Mouse (Mus musculus) MEL (cell line): ENCODE data around the gene Cct8l1. TPM values are rescaled to one million over a fixed set of nuclear protein-coding genes. Genes with fewer than 3 reads are reported as not detected.
A peak's percentile ranks its signal among the peaks of the same experiment; 100 is the strongest.

Source experiments
- DNase-seq: peaks from one replicate; pipeline ENCODE4 v3.0.0; 2011; ENCODE audit warnings: low read depth, low spot score
- H3K27ac ChIP-seq: 2 replicates; pipeline ENCODE4 v1.5.1; 2012; ENCODE audit warnings: low read depth, mild to moderate bottlenecking, control low read depth, low read length, moderate library complexity; ENCODE audit not compliant: control insufficient read depth
- H3K27me3 ChIP-seq, 2 experiments: fragments of 150-350 bp in 1 of 2; sonication (generic) in 1 of 2; 2 replicates each; pipeline ENCODE4 v1.6.1; 2012; ENCODE audit warnings: low read length in 2 of 2, mild to moderate bottlenecking in 2 of 2, improper control_type of control experiment in 1 of 2, moderate library complexity in 1 of 2; ENCODE audit not compliant: insufficient read depth in 2 of 2, control insufficient read depth in 1 of 2
- H3K36me3 ChIP-seq, 2 experiments: 2 replicates each; pipeline ENCODE4 v1.6.1; 2012 to 2014; ENCODE audit warnings: low read length in 2 of 2, improper control_type of control experiment in 1 of 2, inconsistent platforms in 1 of 2, mild to moderate bottlenecking in 1 of 2; ENCODE audit not compliant: insufficient read depth in 2 of 2, control insufficient read depth in 1 of 2
- H3K4me1 ChIP-seq, 2 experiments: fragments of 150-350 bp in 1 of 2; sonication (generic) in 1 of 2; 2 replicates each; pipeline ENCODE4 v1.6.1; 2012; ENCODE audit warnings: low read length in 2 of 2, improper control_type of control experiment in 1 of 2, mild to moderate bottlenecking in 1 of 2; ENCODE audit not compliant: insufficient read depth in 2 of 2, control insufficient read depth in 1 of 2
- H3K4me3 ChIP-seq, 2 experiments: fragments of 150-350 bp in 1 of 2; sonication (generic) in 1 of 2; 2 replicates each; pipeline ENCODE4 v1.5.1; 2012; ENCODE audit warnings: low read depth in 2 of 2, low read length in 2 of 2, mild to moderate bottlenecking in 2 of 2, moderate library complexity in 2 of 2, control low read depth in 1 of 2, improper control_type of control experiment in 1 of 2; ENCODE audit not compliant: control insufficient read depth in 1 of 2, insufficient read depth in 1 of 2
- H3K79me2 ChIP-seq: 2 replicates; pipeline ENCODE4 v1.6.1; 2012; ENCODE audit warnings: mild to moderate bottlenecking, low read length, moderate library complexity; ENCODE audit not compliant: control insufficient read depth, poor library complexity, insufficient read depth
- H3K9ac ChIP-seq: 2 replicates; pipeline ENCODE4 v1.6.1; 2012; ENCODE audit warnings: low read depth, mild to moderate bottlenecking, control low read depth, low read length, moderate library complexity; ENCODE audit not compliant: control insufficient read depth, poor library complexity, severe bottlenecking
- H3K9me3 ChIP-seq: fragments of 150-350 bp; sonication (generic); replicated peaks from 2 replicates; pipeline ENCODE4 v1.6.1; 2012; ENCODE audit warnings: mild to moderate bottlenecking, low read length, improper control_type of control experiment, moderate library complexity; ENCODE audit not compliant: insufficient read depth
- CHD1 ChIP-seq: IDR thresholded peaks from 2 replicates; pipeline ENCODE4 v1.6.1; 2012; ENCODE audit warnings: low read depth, mild to moderate bottlenecking, inconsistent platforms, low read length, improper control_type of control experiment
- CHD2 ChIP-seq: IDR thresholded peaks from 2 replicates; pipeline ENCODE4 v1.6.1; 2011; ENCODE audit warnings: low read length, improper control_type of control experiment
- E2F4 ChIP-seq: IDR thresholded peaks from 2 replicates; pipeline ENCODE4 v1.6.1; 2011; ENCODE audit warnings: low read depth, low read length, improper control_type of control experiment, borderline replicate concordance
- ELF1 ChIP-seq: IDR thresholded peaks from 2 replicates; pipeline ENCODE4 v1.6.1; 2014; ENCODE audit warnings: low read depth, mild to moderate bottlenecking, inconsistent platforms, low read length, improper control_type of control experiment, moderate library complexity
- ETS1 ChIP-seq: IDR thresholded peaks from 2 replicates; pipeline ENCODE4 v1.6.1; 2012; ENCODE audit warnings: low read depth, mild to moderate bottlenecking, inconsistent platforms, low read length, improper control_type of control experiment, moderate library complexity
- GABPA ChIP-seq: IDR thresholded peaks from 2 replicates; pipeline ENCODE4 v1.6.1; 2012; ENCODE audit warnings: low read depth, mild to moderate bottlenecking, inconsistent platforms, low read length, improper control_type of control experiment, moderate library complexity
- GATA1 ChIP-seq: IDR thresholded peaks from 2 replicates; pipeline ENCODE4 v1.6.1; 2011; ENCODE audit warnings: low read depth, low read length, improper control_type of control experiment
- HCFC1 ChIP-seq: IDR thresholded peaks from 2 replicates; pipeline ENCODE4 v1.6.1; 2012; ENCODE audit warnings: low read depth, mild to moderate bottlenecking, inconsistent platforms, low read length, improper control_type of control experiment, moderate library complexity
- JUND ChIP-seq: IDR thresholded peaks from 2 replicates; pipeline ENCODE4 v1.6.1; 2011; ENCODE audit warnings: low read depth, mild to moderate bottlenecking, improper control_type of control experiment, low read length
- MAFK ChIP-seq: IDR thresholded peaks from 2 replicates; pipeline ENCODE4 v1.6.1; 2011; ENCODE audit warnings: low read depth, mild to moderate bottlenecking, low read length, improper control_type of control experiment, borderline replicate concordance
- MAX ChIP-seq: IDR thresholded peaks from 2 replicates; pipeline ENCODE4 v1.6.1; 2011; ENCODE audit warnings: low read length, improper control_type of control experiment
- MAZ ChIP-seq: IDR thresholded peaks from 2 replicates; pipeline ENCODE4 v1.6.1; 2012; ENCODE audit warnings: low read depth, mild to moderate bottlenecking, inconsistent platforms, low read length, improper control_type of control experiment
- MEF2A ChIP-seq: IDR thresholded peaks from 2 replicates; pipeline ENCODE4 v1.6.1; 2014; ENCODE audit warnings: low read depth, mild to moderate bottlenecking, inconsistent platforms, low read length, improper control_type of control experiment; ENCODE audit not compliant: poor library complexity, insufficient replicate concordance, severe bottlenecking; ENCODE audit errors: extremely low read depth
- MXI1 ChIP-seq: IDR thresholded peaks from 2 replicates; pipeline ENCODE4 v1.6.1; 2011; ENCODE audit warnings: mild to moderate bottlenecking, low read depth, low read length, improper control_type of control experiment
- MYC ChIP-seq: IDR thresholded peaks from 2 replicates; pipeline ENCODE4 v1.6.1; 2011; ENCODE audit warnings: low read depth, mild to moderate bottlenecking, low read length, improper control_type of control experiment, moderate library complexity
- NRF1 ChIP-seq: IDR thresholded peaks from 2 replicates; pipeline ENCODE4 v1.6.1; 2014; ENCODE audit warnings: low read depth, mild to moderate bottlenecking, inconsistent platforms, low read length, improper control_type of control experiment, moderate library complexity; ENCODE audit not compliant: poor library complexity, insufficient read depth, severe bottlenecking
- POLR2A ChIP-seq, 2 experiments: IDR thresholded peaks; 2 replicates each; pipeline ENCODE4 v1.6.1; 2011 to 2012; ENCODE audit warnings: low read length in 2 of 2, mild to moderate bottlenecking in 2 of 2, control low read depth in 1 of 2, improper control_type of control experiment in 1 of 2, low read depth in 1 of 2, moderate library complexity in 1 of 2; ENCODE audit not compliant: control insufficient read depth in 1 of 2, insufficient read depth in 1 of 2, poor library complexity in 1 of 2
- POLR2AphosphoS2 ChIP-seq: IDR thresholded peaks from 2 replicates; pipeline ENCODE4 v1.6.1; 2011; ENCODE audit warnings: low read length, improper control_type of control experiment
- POLR2AphosphoS5 ChIP-seq: IDR thresholded peaks from 2 replicates; pipeline ENCODE4 v1.6.1; 2012; ENCODE audit warnings: low read depth, borderline replicate concordance, mild to moderate bottlenecking, inconsistent platforms, low read length, moderate library complexity, mixed read lengths
- SIN3A ChIP-seq: IDR thresholded peaks from 2 replicates; pipeline ENCODE4 v1.6.1; 2012; ENCODE audit warnings: low read length, improper control_type of control experiment, inconsistent platforms
- TAL1 ChIP-seq: IDR thresholded peaks from 2 replicates; pipeline ENCODE4 v1.6.1; 2012; ENCODE audit warnings: mild to moderate bottlenecking, inconsistent platforms, low read length, moderate library complexity, mixed read lengths
- TBP ChIP-seq: IDR thresholded peaks from 2 replicates; pipeline ENCODE4 v1.8.0; 2011; ENCODE audit warnings: low read depth, low read length, improper control_type of control experiment
- TCF12 ChIP-seq: IDR thresholded peaks from 2 replicates; pipeline ENCODE4 v1.6.1; 2014; ENCODE audit warnings: low read depth, mild to moderate bottlenecking, inconsistent platforms, low read length, improper control_type of control experiment, moderate library complexity
- UBTF ChIP-seq: IDR thresholded peaks from 2 replicates; pipeline ENCODE4 v1.6.1; 2012; ENCODE audit warnings: low read depth, mild to moderate bottlenecking, inconsistent platforms, low read length, improper control_type of control experiment, moderate library complexity, borderline replicate concordance; ENCODE audit not compliant: insufficient read depth
- USF1 ChIP-seq: IDR thresholded peaks from 2 replicates; pipeline ENCODE4 v1.6.1; 2014; ENCODE audit warnings: low read depth, mild to moderate bottlenecking, inconsistent platforms, low read length, improper control_type of control experiment, moderate library complexity
- USF2 ChIP-seq, 2 experiments: IDR thresholded peaks; 2 replicates each; pipeline ENCODE4 v1.6.1; 2011 to 2012; ENCODE audit warnings: improper control_type of control experiment in 2 of 2, low read length in 2 of 2, borderline replicate concordance in 1 of 2, inconsistent platforms in 1 of 2, low read depth in 1 of 2, mild to moderate bottlenecking in 1 of 2; ENCODE audit not compliant: insufficient read depth in 1 of 2
- ZC3H11A ChIP-seq: IDR thresholded peaks from 2 replicates; pipeline ENCODE4 v1.6.1; 2012; ENCODE audit warnings: low read depth, mild to moderate bottlenecking, inconsistent platforms, low read length, improper control_type of control experiment
- ZKSCAN1 ChIP-seq: IDR thresholded peaks from 2 replicates; pipeline ENCODE4 v1.6.1; 2012; ENCODE audit warnings: low read depth, mild to moderate bottlenecking, inconsistent platforms, low read length, improper control_type of control experiment, moderate library complexity
- polyA plus RNA-seq, 2 experiments: library from polyadenylated mRNA; stranded (reverse) in 1 of 2; unstranded in 1 of 2; fragments of >175 nt in 1 of 2; fragments of >200 nt in 1 of 2; gene quantifications; 2 replicates each; pipeline versions ENCODE4 v1.2.1 to v1.2.4; 2012; ENCODE audit warnings: low replicate concordance in 2 of 2, low read depth in 1 of 2; ENCODE audit not compliant: insufficient read length in 2 of 2, insufficient read depth in 1 of 2, missing spikeins in 1 of 2
- total RNA-seq: library from RNA; depleted of rRNA; stranded (reverse); fragments of 300-350 nt; gene quantifications from 2 replicates; pipeline ENCODE4 v1.2.3, GENCODE M21; 2012

The Cct8l1 gene
- total and polyA plus RNA-seq, 3 experiments = not detected

DNA sequence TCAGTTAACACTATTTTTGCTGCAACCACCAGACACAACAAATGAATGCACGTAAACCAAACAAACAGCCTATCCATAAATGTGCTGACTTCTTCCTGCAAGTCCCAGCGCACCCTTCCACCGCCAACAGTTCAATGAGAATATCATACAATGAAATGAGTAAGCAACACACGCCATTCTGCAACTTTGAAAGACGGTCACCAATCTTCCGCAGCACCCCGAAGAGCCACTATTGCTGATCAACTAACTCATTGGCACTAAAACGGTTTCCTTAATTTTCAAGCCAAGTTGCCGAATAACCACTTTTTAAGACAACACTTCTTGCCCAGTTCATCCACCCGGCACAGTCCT lies 18.5 kb upstream of the Cct8l1 start:
- Histone ChIP-seq H3K9me3 (no peaks in the 10 kb centered on the region), H3K36me3 (peaks cover 0 to 40% of the 10 kb centered on the region in 2 experiments; a peak in 2 of 4 replicates), H3K4me1 (peaks cover 16 to 29% of the 10 kb centered on the region in 2 experiments), H3K79me2 (peaks cover 61% of the 10 kb centered on the region), H3K9ac (peak overlapping the region; percentile 100), H3K4me3 (peak overlapping the region; percentile 92 to 97), H3K27ac (peak overlapping the region; percentile 94), H3K27me3 (no peaks in the 10 kb centered on the region; a peak in 1 of 4 replicates)
- peak; percentile 83 for DNase-seq
- TF ChIP-seq JUND (no peak), TBP (peak; percentile 59; the same call in 1 of the 2 replicates), USF1 (no peak), MYC (no peak), POLR2A (IDR thresholded peaks at IDR 0.05; ENCODE audit: control insufficient read depth in 1 of 2, insufficient read depth in 1 of 2, low read depth in 1 of 2, low read length in 2 of 2, poor library complexity in 1 of 2) (no peak), NRF1 (no peak), E2F4 (no peak), POLR2AphosphoS5 (no peak), MXI1 (no peak; the same call in 1 of the 2 replicates), POLR2AphosphoS2 (no peak), SIN3A (peak; percentile 81), GATA1 (no peak), CHD2 (no peak), USF2 (IDR thresholded peaks at IDR 0.05; ENCODE audit: borderline replicate concordance in 1 of 2, insufficient read depth in 1 of 2, low read depth in 1 of 2, low read length in 2 of 2) (no peak), MEF2A (no peak), GABPA (no peak), UBTF (no peak), TAL1 (no peak), TCF12 (no peak), HCFC1 (no peak), ELF1 (no peak), ZC3H11A (no peak), MAZ (peak; percentile 13; the same call in 1 of the 2 replicates), ZKSCAN1 (no peak), MAFK (no peak), ETS1 (0 out of 2 replicates have a peak, but pooled peaks have one; percentile 12), CHD1 (peak; percentile 72; the same call in 1 of the 2 replicates), MAX (peak; percentile 39; the same call in 1 of the 2 replicates)
